Mouse (Mus musculus) mouse embryonic stem cell (cell line): ENCODE measurements around the gene Cdh4.

Experiments
- in situ Hi-C, 2 experiments: fragments of 300-500 bp; cut with MboI; formaldehyde crosslinking; loops; 1 replicate in 1 of 2; 3 replicates in 1 of 2; pipeline ENCODE4 v1.14.3; 2019 to 2020; ENCODE audit warnings: low sequenced_read_pairs in 2 of 2, low pct_unique_long_range_greater_than_20kb in 1 of 2, mixed read lengths in 1 of 2; ENCODE audit not compliant: unreplicated experiment in 1 of 2

The Cdh4 gene

DNA sequence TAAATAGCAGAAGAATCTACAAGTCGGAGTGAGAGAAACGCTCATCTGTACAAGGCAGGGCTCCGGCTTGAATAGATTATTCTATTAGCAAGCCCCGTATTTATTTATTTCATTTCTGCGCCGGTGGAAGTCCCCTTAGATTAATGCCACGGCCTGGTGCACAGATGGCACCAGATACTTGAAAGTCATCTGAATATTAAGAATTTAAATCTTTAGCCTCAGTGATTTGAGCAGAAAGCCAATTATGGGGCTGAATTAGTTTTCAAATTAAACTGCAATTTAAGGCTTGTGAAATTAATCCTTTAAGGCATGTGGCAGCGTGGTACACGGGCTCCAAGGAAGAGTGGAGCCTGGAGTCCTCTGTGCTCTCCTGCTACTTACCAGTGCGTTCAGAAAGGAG is 411.7 kb downstream of the Cdh4 start:
- in situ Hi-C loops: no loop called here

DNA sequence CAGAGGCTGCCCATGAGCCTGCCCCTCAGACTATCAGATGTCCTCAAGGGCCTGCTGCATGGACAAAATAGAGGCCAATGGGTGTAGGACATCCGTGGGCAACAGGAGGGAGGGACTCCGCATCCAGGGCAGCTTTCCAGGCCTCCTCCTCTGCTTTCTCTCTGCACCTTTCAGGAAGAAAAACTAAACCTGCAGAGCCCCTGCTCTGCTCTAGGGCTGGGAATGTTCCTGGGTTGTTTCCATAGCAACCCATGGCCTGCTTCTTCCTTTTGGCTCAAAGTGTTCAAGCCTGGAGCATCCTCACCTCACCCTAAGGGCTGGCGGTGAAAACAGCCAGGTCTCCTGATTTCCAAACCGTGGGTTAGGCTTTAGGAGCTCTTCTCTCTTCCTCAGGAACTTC is 414.9 kb downstream of the Cdh4 start:
- in situ Hi-C loops: no loop called here

DNA sequence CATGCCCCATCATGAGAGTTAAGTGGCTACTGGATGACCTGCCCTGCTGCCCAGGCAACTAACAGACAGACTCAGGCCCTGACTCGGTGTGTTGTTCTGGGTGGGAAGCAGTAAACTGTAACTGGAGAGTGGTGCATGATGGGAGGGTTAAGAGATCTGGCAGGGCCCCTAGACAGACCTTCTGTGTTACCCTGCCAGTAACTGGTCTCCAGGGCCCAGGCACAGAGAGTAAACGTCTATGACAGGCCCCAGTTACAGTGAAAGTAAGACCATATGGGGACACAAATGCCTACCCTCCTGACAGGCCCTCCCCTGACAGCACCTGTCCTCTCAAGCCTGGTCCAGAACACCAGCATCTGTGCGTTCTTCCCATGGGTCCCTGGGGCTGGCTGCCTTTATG is 420.4 kb downstream of the Cdh4 start:
- in situ Hi-C loops: loop anchor here in 1 of 2 experiments (10.0 kb wide), 1 partner anchor 428 kb away; no protein-coding TSS in a partner anchor

DNA sequence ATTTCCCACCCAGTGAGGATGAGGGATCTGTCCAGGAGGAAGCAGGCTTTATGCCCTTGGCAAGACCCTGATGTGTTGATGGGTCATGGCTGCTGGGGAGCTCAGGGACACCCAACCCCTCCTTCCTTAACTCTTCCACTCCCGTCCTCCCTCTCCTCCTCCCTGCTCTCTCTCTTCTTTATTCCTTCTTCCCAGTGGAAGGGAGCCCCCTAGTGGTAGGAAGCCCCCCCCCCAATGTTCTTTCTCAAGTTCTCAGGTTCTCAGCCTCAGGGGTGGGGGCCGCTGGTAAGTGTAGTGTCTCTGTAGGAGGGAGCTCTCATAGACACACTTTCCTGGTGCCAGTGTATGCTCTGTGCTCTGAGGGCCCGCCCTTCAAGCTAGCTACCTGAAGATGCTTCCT is 421.0 kb downstream of the Cdh4 start:
- in situ Hi-C loops: loop anchor here in 1 of 2 experiments (10.0 kb wide), 1 partner anchor 428 kb away; no protein-coding TSS in a partner anchor

DNA sequence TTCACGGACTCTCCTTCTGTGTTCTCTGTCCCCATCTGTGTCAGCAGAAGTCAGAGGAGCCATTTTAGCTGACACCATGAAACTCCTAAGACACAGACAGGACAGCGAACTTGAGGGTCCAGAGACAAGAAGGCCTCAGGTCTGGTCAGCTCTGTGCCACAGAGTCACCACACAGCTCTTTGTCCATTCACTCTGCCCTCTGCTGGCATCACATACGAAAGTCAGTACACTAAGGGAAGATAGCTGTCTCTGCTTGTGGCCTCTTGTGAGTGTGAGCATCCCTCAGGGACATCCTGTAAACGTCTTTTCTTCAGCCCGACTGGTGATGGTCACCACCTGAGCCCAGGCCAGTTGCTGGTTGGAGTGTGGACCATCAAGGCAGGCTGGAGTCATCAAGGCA is 422.9 kb downstream of the Cdh4 start:
- in situ Hi-C loops: loop anchor here in 1 of 2 experiments (10.0 kb wide), 1 partner anchor 430 kb away; no protein-coding TSS in a partner anchor

DNA sequence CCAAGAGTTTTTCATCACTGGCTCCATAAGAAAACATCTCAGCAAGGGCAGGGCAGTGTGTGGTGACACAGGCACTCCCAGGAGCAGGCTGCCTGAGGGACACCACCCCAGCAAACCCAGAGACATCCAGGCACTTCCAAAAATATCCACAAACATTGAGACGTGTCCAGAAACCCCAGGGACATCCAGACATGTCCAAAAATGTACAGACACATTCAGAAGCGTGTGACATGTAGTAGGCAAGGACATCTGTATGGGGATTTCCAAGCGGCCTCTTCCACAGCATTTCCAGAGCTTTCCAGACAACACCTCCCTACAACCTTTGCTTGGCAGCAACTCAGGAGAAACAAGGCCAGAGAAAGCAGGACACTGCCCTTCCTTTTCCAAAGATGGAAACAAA is 425.4 kb downstream of the Cdh4 start:
- in situ Hi-C loops: loop anchor here in 1 of 2 experiments (10.0 kb wide), 1 partner anchor 433 kb away; no protein-coding TSS in a partner anchor

DNA sequence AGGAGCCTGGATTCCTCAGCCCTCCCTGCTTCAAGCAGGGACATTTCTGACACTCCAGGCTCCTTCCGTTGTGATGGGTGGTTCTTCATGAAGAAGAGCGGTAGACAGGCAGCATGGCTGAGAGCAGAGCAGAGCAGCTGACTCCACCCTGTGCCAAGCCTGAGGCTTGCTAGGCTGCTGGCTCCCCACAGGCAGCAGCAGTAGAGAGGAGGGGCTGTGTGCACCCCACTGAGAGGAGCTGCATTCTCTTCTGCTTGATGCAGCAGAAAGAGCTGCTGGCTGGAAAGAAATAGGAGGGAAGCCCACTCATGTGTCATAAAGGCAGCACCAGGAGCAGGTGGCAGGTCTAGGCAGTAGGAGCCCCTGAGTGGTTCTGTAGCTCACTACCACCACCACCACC is 427.6 kb downstream of the Cdh4 start:
- in situ Hi-C loops: loop anchor here in 1 of 2 experiments (10.0 kb wide), 1 partner anchor 435 kb away; no protein-coding TSS in a partner anchor

DNA sequence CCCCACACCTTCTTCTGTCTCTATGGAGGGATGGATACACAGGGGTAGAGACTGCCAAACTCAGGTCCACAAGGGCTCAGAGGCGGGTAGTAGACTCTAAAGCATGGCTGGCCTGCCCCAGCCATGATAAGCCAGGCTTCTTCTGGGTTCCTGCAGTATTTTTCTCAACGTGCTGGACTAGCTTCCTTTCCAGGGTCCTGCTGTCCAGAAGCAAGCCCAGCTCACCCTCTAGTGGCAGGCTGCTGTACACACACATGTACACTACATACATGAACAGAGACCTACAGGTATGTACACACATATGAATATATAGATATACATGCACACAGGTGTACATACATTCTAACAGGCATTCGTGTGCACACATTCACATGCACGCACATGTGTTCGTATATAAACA is 430.5 kb downstream of the Cdh4 start:
- in situ Hi-C loops: no loop called here

DNA sequence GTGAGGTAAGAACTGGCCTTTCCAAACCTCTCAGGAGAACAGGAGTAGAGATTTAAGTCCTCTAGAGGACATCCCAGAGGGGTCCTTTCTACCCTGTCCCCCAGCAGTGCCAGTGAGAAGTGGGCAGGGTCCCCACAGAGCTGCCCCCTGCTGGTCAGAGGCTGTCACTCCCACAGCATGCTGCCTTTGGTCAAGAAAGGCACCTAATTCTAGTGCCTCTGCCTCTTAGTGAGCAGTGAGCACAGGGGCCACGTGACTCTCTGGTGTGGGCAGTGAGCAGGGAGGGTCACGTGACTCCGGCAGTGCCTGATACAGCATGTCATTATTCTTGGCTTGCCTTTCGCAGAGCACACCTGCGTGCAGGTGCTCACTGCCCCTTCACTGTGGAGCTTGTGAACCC is 431.1 kb downstream of the Cdh4 start:
- in situ Hi-C loops: no loop called here

DNA sequence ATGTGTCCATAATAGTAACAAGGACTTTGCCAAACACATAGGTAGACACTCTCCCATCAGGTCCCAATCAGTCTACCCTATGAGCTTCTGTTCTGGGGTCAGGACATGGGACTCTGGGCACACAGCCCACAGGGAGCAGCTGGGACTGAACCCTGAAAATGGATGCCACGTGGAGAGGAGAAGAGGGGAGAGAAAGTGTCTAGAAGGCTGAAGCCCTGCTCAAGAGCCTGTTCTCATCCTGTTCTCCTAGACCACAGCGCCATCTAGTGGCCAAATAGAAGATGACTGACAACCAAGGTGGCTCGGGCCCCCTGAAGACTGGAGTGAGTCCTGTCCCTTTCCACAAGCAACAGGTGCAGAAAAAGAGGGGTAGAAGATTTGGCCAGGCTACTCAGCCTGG is 432.9 kb downstream of the Cdh4 start:
- in situ Hi-C loops: no loop called here

DNA sequence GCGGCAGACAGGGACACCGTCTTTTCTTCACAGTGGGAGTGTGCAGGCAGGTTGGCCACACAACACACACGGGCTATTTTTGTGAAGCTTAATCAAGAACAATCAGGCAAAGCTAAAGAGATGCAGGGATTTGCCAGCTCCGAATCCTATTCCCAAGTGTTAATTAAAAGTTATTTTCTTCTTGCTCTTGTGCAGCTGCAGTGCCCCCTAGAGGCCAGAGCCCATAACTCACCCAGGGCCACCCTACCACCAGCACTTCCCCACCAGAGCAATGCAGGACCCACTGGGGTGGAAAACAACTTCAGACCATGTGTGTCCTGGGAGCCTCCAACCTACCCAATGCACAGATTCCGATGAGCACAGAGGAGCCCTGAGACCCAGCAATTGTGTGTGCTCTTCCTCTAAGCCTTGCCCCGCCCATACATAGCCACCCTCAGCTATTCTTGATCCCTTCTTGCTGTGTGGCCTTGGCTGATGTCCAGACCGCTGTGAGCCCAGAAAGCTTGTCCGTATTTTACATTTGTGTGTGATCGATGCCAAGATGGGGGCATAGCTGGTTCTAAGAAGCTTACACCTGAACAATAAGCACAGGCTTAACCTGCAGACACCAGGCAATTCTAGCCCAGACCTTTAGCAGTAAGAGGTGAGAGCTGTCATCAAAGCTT is 435.5 kb downstream of the Cdh4 start:
- in situ Hi-C loops: no loop called here

DNA sequence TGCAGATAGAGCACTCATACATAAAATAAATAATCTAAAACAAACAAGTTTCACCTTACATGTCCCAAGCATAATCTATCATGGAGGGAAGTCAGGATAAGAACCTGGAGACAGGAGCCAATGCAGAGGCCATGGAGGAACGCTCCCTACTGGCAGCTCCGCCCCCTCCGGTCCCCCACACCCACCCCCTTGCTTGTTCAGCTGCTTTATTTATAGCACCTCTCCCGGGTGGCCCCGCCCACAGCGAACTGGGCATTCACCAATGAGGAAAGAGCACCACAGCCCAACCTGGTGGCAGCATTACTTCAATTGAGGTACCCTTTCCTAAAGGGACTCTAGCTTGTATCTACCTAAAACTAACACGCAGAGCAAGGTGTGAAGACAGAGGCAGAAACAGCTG is 442.3 kb downstream of the Cdh4 start:
- in situ Hi-C loops: no loop called here

DNA sequence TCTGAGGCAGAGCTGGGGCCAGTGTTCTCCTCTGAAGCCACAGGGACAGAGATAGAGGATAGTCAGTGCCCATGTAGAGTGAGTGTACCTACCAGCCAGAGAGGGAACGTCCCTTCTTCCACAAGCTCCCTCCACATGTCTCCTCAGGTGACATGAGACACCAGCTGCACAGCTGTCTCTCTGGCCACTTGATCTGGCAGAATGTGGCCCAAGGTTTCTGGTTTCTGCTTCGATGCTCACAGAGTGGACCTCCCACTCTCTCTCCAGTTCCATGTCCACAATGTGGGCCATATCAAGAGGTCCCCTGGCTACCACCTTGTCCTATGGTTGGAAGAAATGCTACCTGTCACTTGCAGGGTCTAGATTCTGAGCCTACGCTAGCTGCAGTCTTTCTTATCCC is 448.8 kb downstream of the Cdh4 start:
- in situ Hi-C loops: no loop called here

DNA sequence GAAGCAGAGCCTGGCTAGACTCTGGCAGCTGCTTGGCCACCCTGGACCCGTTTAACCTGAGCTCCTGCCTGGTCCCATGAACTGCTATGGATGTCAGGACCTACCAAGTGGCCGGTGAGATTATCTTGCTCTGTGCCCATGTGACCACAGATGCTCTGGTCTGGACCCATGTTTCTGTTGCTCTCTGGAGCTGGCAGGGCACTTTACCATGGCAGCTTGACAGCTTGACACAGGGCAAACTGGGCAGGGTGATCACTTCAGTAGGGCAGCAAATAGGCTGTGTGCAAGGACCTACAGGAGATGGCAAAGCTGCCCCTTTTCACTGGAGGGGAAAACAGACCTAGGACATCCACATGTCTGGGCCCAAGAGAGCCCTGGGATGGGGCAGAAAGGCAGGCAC is 454.7 kb downstream of the Cdh4 start:
- in situ Hi-C loops: no loop called here

DNA sequence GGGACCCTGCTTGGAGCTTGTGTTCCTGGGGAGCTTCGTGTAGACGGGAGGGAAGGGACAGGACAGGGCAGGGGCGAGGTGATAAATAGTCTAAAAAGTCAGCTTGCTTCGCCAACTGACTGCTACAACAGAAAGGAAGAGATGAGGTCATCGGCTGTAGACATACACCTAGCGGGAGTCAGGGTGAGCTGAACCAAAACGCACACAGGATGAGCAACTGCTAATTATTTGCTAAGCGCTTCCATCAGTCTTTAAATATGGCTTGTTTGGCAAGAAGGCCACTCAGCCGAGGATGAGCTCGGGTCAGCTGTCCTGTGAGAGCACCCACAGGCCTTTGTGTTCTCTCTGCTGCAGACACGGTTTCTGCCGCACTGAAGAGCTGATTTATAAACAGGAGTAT is 470.7 kb downstream of the Cdh4 start:
- in situ Hi-C loops: no loop called here

DNA sequence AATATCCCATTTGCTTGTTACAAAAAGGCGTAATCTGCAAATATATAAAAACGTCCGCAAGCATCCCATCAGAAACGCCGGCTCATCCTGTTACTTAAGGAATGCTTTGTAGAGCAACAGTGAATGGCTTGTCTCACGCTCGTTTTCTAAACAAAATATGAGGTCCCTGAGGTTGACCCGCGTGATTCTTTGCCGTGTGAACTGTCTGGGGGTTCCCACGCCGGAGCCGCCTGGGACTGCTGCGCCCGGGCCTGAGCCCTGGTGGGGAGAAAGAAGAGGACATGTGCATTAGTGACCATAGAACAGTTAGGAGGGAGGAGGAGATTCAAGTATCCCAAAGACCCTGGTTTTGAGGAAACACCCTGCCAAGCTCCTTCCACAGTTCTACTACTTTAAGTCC is 471.1 kb downstream of the Cdh4 start:
- in situ Hi-C loops: no loop called here

DNA sequence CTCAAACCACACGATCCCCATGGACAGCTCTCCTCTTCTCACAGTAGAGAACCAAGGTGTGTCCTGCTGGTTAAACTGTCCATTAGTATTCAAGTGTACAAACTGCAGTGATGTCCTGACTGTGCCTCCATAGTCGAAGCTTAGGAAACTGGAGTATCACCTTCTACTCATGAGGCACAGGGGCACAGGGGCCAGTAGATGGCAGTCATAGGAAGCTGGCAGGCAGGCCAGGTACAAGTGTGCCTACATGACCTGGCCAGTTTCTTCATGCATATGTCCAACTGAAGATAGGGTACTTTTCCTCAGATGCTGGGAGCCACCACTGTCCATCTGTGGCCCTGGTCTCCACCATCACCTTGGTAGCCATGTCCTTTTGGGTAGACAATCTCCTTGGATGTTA is 472.0 kb downstream of the Cdh4 start:
- in situ Hi-C loops: no loop called here

DNA sequence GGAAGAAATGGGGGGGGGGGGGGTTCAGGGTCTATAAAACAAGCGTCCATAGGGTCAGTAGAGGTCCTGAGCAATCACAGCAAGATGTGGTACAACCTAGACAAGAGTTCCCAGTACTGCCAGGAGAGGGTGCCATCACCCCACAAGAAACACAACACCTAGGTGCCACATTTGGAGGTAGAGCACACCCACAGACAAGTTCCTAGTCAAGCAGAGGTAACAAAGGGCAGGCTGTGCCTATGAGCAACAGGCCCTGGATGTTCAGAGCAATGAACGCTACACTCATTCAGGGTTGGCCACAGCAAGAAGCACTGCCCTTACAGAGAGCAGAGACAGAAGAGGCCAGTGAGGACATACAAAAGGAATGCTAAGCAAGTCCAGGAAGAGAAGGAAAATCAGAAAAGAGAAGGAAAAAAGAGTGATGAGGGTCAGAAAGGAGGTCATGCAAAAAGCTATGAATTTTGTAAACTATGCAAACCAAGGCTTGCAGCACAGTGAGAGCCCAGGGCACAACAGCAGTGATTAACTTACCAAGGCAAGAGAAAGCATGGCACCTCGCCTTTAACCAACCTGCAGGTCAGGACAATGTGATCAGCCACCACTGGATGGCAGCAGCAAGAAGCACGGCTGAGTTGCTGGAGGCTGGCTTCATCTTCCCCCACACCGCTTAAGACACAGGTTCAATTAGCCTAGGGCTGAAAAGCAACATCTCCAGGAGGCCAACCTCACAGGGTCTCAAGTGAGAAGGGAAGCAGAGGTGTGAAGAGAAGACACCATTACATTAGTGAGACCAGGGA is 474.8 kb downstream of the Cdh4 start:
- in situ Hi-C loops: no loop called here

DNA sequence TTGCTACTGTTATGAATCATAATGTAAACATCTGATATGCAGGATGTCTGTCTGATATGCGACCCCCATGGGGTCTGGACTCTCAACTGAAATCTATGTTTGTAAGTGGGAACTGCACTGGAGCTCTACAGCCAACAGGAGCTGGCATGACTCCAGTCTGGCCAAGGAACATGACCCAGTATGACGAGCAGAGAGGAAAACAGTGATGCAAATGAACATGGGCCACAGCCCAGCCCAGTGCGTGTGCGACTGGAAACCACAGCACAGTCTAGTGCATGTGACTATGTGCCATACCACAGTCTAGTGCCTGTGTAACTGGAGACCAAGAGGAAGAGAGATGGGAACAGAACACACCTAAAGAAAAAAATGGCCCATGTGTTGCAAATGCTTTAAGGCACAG is 477.8 kb downstream of the Cdh4 start:
- in situ Hi-C loops: loop anchor here (5.0 to 10.0 kb wide), 2 partner anchors 125 to 127 kb away; partner anchors contain the start of genes Psma7 (in 1 of the 2) and Ss18l1 (in 1 of the 2)
